Mouse (Mus musculus): ENCODE measurements at regions not wholly inside any gene's neighbourhood (a gene's known extent, or its start where the extent isn't known, plus 50 kb on each side); places are given as distances from the start of the nearest gene placed in this dataset.
A peak's percentile ranks its signal among the peaks of the same experiment; 100 is the strongest.

GRCm38 (mm10) chr16:62506725-62507482, 279.7 kb downstream of the Nsun3 start:
- H3K27ac ChIP-seq (ENCODE audit: insufficient read depth, low read depth, low read length, poor library complexity, severe bottlenecking): no peak overlapping the region
- no peaks in the 10 kb centered on the region for H3K9me3 ChIP-seq (ENCODE audit: control insufficient read depth, insufficient read depth, low read depth, low read length)
- no peak overlapping the region for H3K4me3 ChIP-seq (ENCODE audit: insufficient read depth in 1 of 2, low read depth in 1 of 2, low read length in 2 of 2, poor library complexity in 1 of 2, severe bottlenecking in 1 of 2)
- TF ChIP-seq MAFK (IDR thresholded peaks at IDR 0.05; ENCODE audit: insufficient read depth, low read depth, low read length) (peak; percentile 72), HCFC1 (IDR thresholded peaks at IDR 0.05; ENCODE audit: borderline replicate concordance, insufficient read depth, low read length) (no peak)
- no peak overlapping the region for H3K9ac ChIP-seq (ENCODE audit: insufficient read depth, low read depth, low read length, poor library complexity, severe bottlenecking)
- in situ Hi-C loops (cut with MboI; ENCODE audit: low sequenced_read_pairs in 2 of 2, unreplicated experiment in 2 of 2): no loop called here
- no peaks in the 10 kb centered on the region for H3K36me3 ChIP-seq (ENCODE audit: control insufficient read depth, insufficient read depth, low read length, poor library complexity, severe bottlenecking)
- H3K4me1 ChIP-seq (ENCODE audit: control insufficient read depth in 2 of 2, insufficient read depth in 2 of 2, low read length in 2 of 2, poor library complexity in 1 of 2): no peaks in the 10 kb centered on the region
- DNase-seq (ENCODE audit: low read depth, low spot score): peak; percentile 25

- DNase-seq (ENCODE audit: low read depth, low spot score): no peak
- no peak overlapping the region for H3K4me3 ChIP-seq (ENCODE audit: insufficient read depth in 1 of 2, low read depth in 1 of 2, low read length in 2 of 2, poor library complexity in 1 of 2, severe bottlenecking in 1 of 2)
- H3K4me1 ChIP-seq (ENCODE audit: control insufficient read depth in 2 of 2, insufficient read depth in 2 of 2, low read length in 2 of 2, poor library complexity in 1 of 2): no peaks in the 10 kb centered on the region
- in situ Hi-C loops (cut with MboI; ENCODE audit: low sequenced_read_pairs in 2 of 2, unreplicated experiment in 2 of 2): no loop called here
- H3K36me3 ChIP-seq (ENCODE audit: control insufficient read depth, insufficient read depth, low read length, poor library complexity, severe bottlenecking): no peaks in the 10 kb centered on the region
- no peak overlapping the region for H3K9ac ChIP-seq (ENCODE audit: insufficient read depth, low read depth, low read length, poor library complexity, severe bottlenecking)
- no peaks in the 10 kb centered on the region for H3K9me3 ChIP-seq (ENCODE audit: control insufficient read depth, insufficient read depth, low read depth, low read length)
- no peak overlapping the region for H3K27ac ChIP-seq (ENCODE audit: insufficient read depth, low read depth, low read length, poor library complexity, severe bottlenecking)
- TF ChIP-seq ZNF384 (IDR thresholded peaks at IDR 0.05; ENCODE audit: low read depth, low read length) (no peak), MAFK (IDR thresholded peaks at IDR 0.05; ENCODE audit: insufficient read depth, low read depth, low read length) (no peak), CHD2 (IDR thresholded peaks at IDR 0.05; ENCODE audit: low read depth, low read length) (no peak), ZC3H11A (IDR thresholded peaks at IDR 0.05; ENCODE audit: borderline replicate concordance, low read depth, low read length) (no peak), HCFC1 (IDR thresholded peaks at IDR 0.05; ENCODE audit: borderline replicate concordance, insufficient read depth, low read length) (no peak)
These were observed 285.7 kb downstream of the Nsun3 start for GRCm38 (mm10) chr16:62500870-62501269.

- H3K27ac ChIP-seq (ENCODE audit: insufficient read depth, low read depth, low read length, poor library complexity, severe bottlenecking): no peak overlapping the region
- H3K4me1 ChIP-seq (ENCODE audit: control insufficient read depth in 2 of 2, insufficient read depth in 2 of 2, low read length in 2 of 2, poor library complexity in 1 of 2): no peaks in the 10 kb centered on the region
- in situ Hi-C loops (cut with MboI; ENCODE audit: low sequenced_read_pairs in 2 of 2, unreplicated experiment in 2 of 2): no loop called here
- no peak for DNase-seq (ENCODE audit: low read depth, low spot score)
- TF ChIP-seq HCFC1 (IDR thresholded peaks at IDR 0.05; ENCODE audit: borderline replicate concordance, insufficient read depth, low read length) (no peak), CHD2 (IDR thresholded peaks at IDR 0.05; ENCODE audit: low read depth, low read length) (no peak), MAFK (IDR thresholded peaks at IDR 0.05; ENCODE audit: insufficient read depth, low read depth, low read length) (no peak), ZC3H11A (IDR thresholded peaks at IDR 0.05; ENCODE audit: borderline replicate concordance, low read depth, low read length) (no peak), ZNF384 (IDR thresholded peaks at IDR 0.05; ENCODE audit: low read depth, low read length) (no peak)
- H3K4me3 ChIP-seq (ENCODE audit: insufficient read depth in 1 of 2, low read depth in 1 of 2, low read length in 2 of 2, poor library complexity in 1 of 2, severe bottlenecking in 1 of 2): no peak overlapping the region
- H3K9ac ChIP-seq (ENCODE audit: insufficient read depth, low read depth, low read length, poor library complexity, severe bottlenecking): no peak overlapping the region
- no peaks in the 10 kb centered on the region for H3K9me3 ChIP-seq (ENCODE audit: control insufficient read depth, insufficient read depth, low read depth, low read length)
- no peaks in the 10 kb centered on the region for H3K36me3 ChIP-seq (ENCODE audit: control insufficient read depth, insufficient read depth, low read length, poor library complexity, severe bottlenecking)
These were observed 286.3 kb downstream of the Nsun3 start for GRCm38 (mm10) chr16:62500334-62500733.

GRCm38 (mm10) chr16:62498761-62499160, 287.9 kb downstream of the Nsun3 start:
- Histone ChIP-seq H3K9ac (ENCODE audit: insufficient read depth, low read depth, low read length, poor library complexity, severe bottlenecking) (no peak overlapping the region), H3K27ac (ENCODE audit: insufficient read depth, low read depth, low read length, poor library complexity, severe bottlenecking) (no peak overlapping the region), H3K4me3 (ENCODE audit: insufficient read depth in 1 of 2, low read depth in 1 of 2, low read length in 2 of 2, poor library complexity in 1 of 2, severe bottlenecking in 1 of 2) (no peak overlapping the region), H3K9me3 (ENCODE audit: control insufficient read depth, insufficient read depth, low read depth, low read length) (no peaks in the 10 kb centered on the region), H3K4me1 (ENCODE audit: control insufficient read depth in 2 of 2, insufficient read depth in 2 of 2, low read length in 2 of 2, poor library complexity in 1 of 2) (no peaks in the 10 kb centered on the region), H3K36me3 (ENCODE audit: control insufficient read depth, insufficient read depth, low read length, poor library complexity, severe bottlenecking) (no peaks in the 10 kb centered on the region)
- DNase-seq (ENCODE audit: low read depth, low spot score): no peak
- TF ChIP-seq ZNF384 (IDR thresholded peaks at IDR 0.05; ENCODE audit: low read depth, low read length): no peak
- no peak for TF ChIP-seq MAFK (IDR thresholded peaks at IDR 0.05; ENCODE audit: insufficient read depth, low read depth, low read length)
- TF ChIP-seq CHD2 (IDR thresholded peaks at IDR 0.05; ENCODE audit: low read depth, low read length): no peak
- TF ChIP-seq ZC3H11A (IDR thresholded peaks at IDR 0.05; ENCODE audit: borderline replicate concordance, low read depth, low read length): no peak
- in situ Hi-C loops (cut with MboI; ENCODE audit: low sequenced_read_pairs in 2 of 2, unreplicated experiment in 2 of 2): no loop called here

- DNase-seq (ENCODE audit: low read depth, low spot score): no peak
- Histone ChIP-seq H3K4me1 (ENCODE audit: control insufficient read depth in 2 of 2, insufficient read depth in 2 of 2, low read length in 2 of 2, poor library complexity in 1 of 2) (no peaks in the 10 kb centered on the region), H3K36me3 (ENCODE audit: control insufficient read depth, insufficient read depth, low read length, poor library complexity, severe bottlenecking) (no peaks in the 10 kb centered on the region), H3K9ac (ENCODE audit: insufficient read depth, low read depth, low read length, poor library complexity, severe bottlenecking) (no peak overlapping the region), H3K27ac (ENCODE audit: insufficient read depth, low read depth, low read length, poor library complexity, severe bottlenecking) (no peak overlapping the region), H3K9me3 (ENCODE audit: control insufficient read depth, insufficient read depth, low read depth, low read length) (no peaks in the 10 kb centered on the region), H3K4me3 (ENCODE audit: insufficient read depth in 1 of 2, low read depth in 1 of 2, low read length in 2 of 2, poor library complexity in 1 of 2, severe bottlenecking in 1 of 2) (no peak overlapping the region)
- in situ Hi-C loops (cut with MboI; ENCODE audit: low sequenced_read_pairs in 2 of 2, unreplicated experiment in 2 of 2): no loop called here
- TF ChIP-seq MAFK (IDR thresholded peaks at IDR 0.05; ENCODE audit: insufficient read depth, low read depth, low read length): no peak
- no peak for TF ChIP-seq CHD2 (IDR thresholded peaks at IDR 0.05; ENCODE audit: low read depth, low read length)
- TF ChIP-seq ZNF384 (IDR thresholded peaks at IDR 0.05; ENCODE audit: low read depth, low read length): no peak
- no peak for TF ChIP-seq ZC3H11A (IDR thresholded peaks at IDR 0.05; ENCODE audit: borderline replicate concordance, low read depth, low read length)
- TF ChIP-seq HCFC1 (IDR thresholded peaks at IDR 0.05; ENCODE audit: borderline replicate concordance, insufficient read depth, low read length): no peak
These were observed 289.9 kb downstream of the Nsun3 start for GRCm38 (mm10) chr16:62496697-62497096.

Measured in ES-E14 (cell line).